Mouse (Mus musculus) small intestine, adult 2 months (tissue): Measurements from ENCODE around the gene Pthlh.

Experiments
- CTCF ChIP-seq: fragments of 200-500 bp; IDR thresholded peaks from 2 replicates; pipeline ENCODE4 v1.5.1; 2012; ENCODE audit warnings: low read depth, mild to moderate bottlenecking, control low read depth, inconsistent platforms, low read length, moderate library complexity, mixed read lengths; ENCODE audit not compliant: insufficient replicate concordance, insufficient read length; ENCODE audit errors: extremely low read depth
- POLR2A ChIP-seq: fragments of 200-500 bp; IDR thresholded peaks from 2 replicates; pipeline ENCODE4 v1.6.1; 2012; ENCODE audit warnings: low read depth, mild to moderate bottlenecking, control low read depth, inconsistent platforms, low read length, moderate library complexity

DNA sequence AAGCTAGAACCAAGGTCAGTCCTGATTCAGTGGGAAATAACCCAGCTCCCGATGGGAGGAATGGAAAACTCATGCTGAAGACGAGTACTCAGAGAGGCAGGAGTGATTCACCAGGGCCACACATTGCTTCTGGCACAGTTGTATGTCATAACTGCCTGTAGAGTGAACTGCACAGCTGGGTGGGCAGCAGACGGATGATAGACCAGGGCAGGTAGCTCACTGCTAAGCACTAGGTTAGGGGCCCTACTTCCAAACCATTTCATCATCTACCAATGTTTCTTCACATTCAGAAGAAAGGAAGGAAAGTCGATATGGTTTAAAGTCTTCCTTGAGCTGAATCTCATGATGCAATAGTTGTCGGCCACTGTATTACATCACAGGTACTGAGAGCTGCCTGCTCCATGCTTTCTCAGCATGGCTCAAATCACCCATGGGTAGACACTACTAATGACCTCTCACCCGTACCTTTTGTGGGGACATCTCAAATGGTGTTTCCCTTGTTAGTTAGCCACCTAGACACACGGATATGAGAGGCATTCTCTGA lies 46.5 kb upstream of the Pthlh start:
- TF ChIP-seq POLR2A, result no peak
- TF ChIP-seq CTCF, result no peak
